In the genomic region with DNA sequence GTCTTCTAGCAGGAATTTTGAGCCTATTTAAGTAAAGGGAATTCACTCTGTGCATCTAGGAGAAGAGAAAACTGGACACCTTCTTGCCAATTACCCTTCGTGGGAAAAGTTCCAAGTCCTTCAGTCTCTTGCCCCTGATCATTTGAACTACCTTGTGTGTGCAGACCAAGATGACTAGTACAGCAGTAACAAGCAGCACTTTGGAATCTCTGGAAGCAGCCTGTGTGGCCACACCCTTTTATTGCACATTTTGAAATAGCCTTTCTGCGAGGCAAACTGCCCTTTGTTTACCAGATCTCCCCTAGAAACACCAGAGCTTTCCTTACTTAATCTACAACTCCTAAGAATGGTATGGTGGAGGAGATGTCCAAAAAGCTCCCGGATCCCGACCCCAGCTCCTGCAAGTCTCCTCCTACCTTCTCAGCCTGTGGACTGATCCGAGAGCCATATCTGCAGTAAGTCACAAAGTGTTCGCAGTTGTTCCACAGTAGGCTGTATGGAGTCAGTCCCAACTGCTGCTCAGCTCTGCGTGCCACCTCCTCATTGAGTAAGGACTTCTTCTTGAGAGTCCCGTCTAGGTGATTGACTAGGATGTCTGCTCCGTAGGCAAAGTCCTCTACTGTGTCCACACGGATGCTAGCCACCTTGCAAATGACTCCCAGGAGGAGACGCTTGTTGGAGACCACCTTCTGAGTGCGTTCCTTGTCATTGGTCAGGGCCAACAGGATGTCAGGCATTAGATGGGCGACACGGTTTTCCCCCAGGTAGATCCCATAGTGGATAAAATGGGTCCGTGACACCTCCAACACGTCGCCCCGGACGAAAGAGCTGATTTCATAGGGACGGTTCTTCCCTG, we compare ENCODE assay signal across 7 mouse cellular contexts. TPM values are rescaled to one million over a fixed set of nuclear protein-coding genes. Genes with fewer than 3 reads are reported as not detected.
DNase-seq lines count a peak whose midpoint lies in the region; ATAC-seq and TF ChIP-seq lines count a peak whose summit lies in the region.

No protein-coding gene starts in this region.

- no peaks in the 10 kb centered on the region for H3K9me3 ChIP-seq in ES-Bruce4 (replicated peaks; ENCODE audit: control insufficient read depth, insufficient read depth, low read length, poor library complexity, severe bottlenecking)
- H3K9me3 ChIP-seq in hindbrain, embryonic 11.5 days (ENCODE audit: control insufficient read depth, low read length) = no peaks in the 10 kb centered on the region
- no peaks in the 10 kb centered on the region for H3K9me3 ChIP-seq in lung, postnatal 0 days (ENCODE audit: low read length)

- no peak for TF ChIP-seq CTCF in ES-Bruce4 (IDR thresholded peaks at IDR 0.05; ENCODE audit: low read depth, low read length)
- TF ChIP-seq CTCF in lung, postnatal 0 days (IDR thresholded peaks at IDR 0.05) = no peak

- TF ChIP-seq EP300 in ES-Bruce4 (IDR thresholded peaks at IDR 0.05; ENCODE audit: insufficient read depth, low read depth, low read length) = no peak
- TF ChIP-seq EP300 in lung, postnatal 0 days (IDR thresholded peaks at IDR 0.05) = no peak

- peak; percentile 33 for ATAC-seq in hindbrain, embryonic 11.5 days (ENCODE audit: low FRiP score)
- no peak for ATAC-seq in lung, postnatal 0 days

- no peaks in the 10 kb centered on the region for H3K4me1 ChIP-seq in ES-Bruce4 (ENCODE audit: control insufficient read depth, insufficient read depth, low read length)
- peaks cover 2% of the 10 kb centered on the region; the same call in 1 of the 2 replicates for H3K4me1 ChIP-seq in hindbrain, embryonic 11.5 days (replicated peaks; ENCODE audit: control insufficient read depth, insufficient read depth, low read length)
- H3K4me1 ChIP-seq in lung, postnatal 0 days (ENCODE audit: insufficient read depth, low read depth, low read length) = 0 out of 2 replicates have a peak, but pooled peaks cover 4% of the 10 kb centered on the region

- H3K27me3 ChIP-seq in ES-Bruce4 (ENCODE audit: control insufficient read depth, insufficient read depth, low read length, poor library complexity, severe bottlenecking) = peaks cover 9% of the 10 kb centered on the region
- H3K27me3 ChIP-seq in hindbrain, embryonic 11.5 days (ENCODE audit: control insufficient read depth, insufficient read depth, low read length) = peaks cover 20% of the 10 kb centered on the region
- peaks cover 19% of the 10 kb centered on the region for H3K27me3 ChIP-seq in lung, postnatal 0 days (replicated peaks; ENCODE audit: insufficient read depth, low read length)

- no peak for TF ChIP-seq POLR2A in ES-Bruce4 (IDR thresholded peaks at IDR 0.05; ENCODE audit: insufficient read depth, low read length)

- H3K27ac ChIP-seq in ES-Bruce4 (ENCODE audit: insufficient read depth, low read length) = no peak overlapping the region
- no peak overlapping the region for H3K27ac ChIP-seq in hindbrain, embryonic 11.5 days (ENCODE audit: low read depth, low read length)
- no peak overlapping the region for H3K27ac ChIP-seq in lung, postnatal 0 days (ENCODE audit: low read length)

- no peaks in the 10 kb centered on the region for H3K36me3 ChIP-seq in ES-Bruce4 (ENCODE audit: control insufficient read depth, insufficient read depth, low read length, poor library complexity, severe bottlenecking)
- H3K36me3 ChIP-seq in hindbrain, embryonic 11.5 days (ENCODE audit: control insufficient read depth, insufficient read depth, low read length) = no peaks in the 10 kb centered on the region
- no peaks in the 10 kb centered on the region for H3K36me3 ChIP-seq in lung, postnatal 0 days (ENCODE audit: insufficient read depth, low read length)

- 28% methylated on average over 20 of the region's 20 CpGs for WGBS in hindbrain, embryonic 11.5 days
- 20% methylated on average over 20 of the region's 20 CpGs for WGBS in lung, postnatal 0 days

- peak; percentile 6 for DNase-seq in ZHBTc4 (ENCODE audit: low read depth, low spot score)
- peak; percentile 39 for DNase-seq in hindbrain, embryonic 11.5 days (ENCODE audit: low spot score)
- DNase-seq in lung, postnatal 0 days (ENCODE audit: low spot score) = peak; percentile 17
- no peak for DNase-seq in T-cell, adult 2 months (ENCODE audit: low spot score)
- no peak for DNase-seq in urinary bladder, postnatal 10 days (ENCODE audit: low spot score)
- DNase-seq in ovary, postnatal 14 days (ENCODE audit: low spot score) = no peak

- H3K4me3 ChIP-seq in ES-Bruce4 (ENCODE audit: low read depth, low read length) = peak overlapping the region; percentile 54
- peak overlapping the region; percentile 46 for H3K4me3 ChIP-seq in hindbrain, embryonic 11.5 days (ENCODE audit: low read depth, low read length)
- peak overlapping the region; percentile 31 for H3K4me3 ChIP-seq in lung, postnatal 0 days (ENCODE audit: low read depth, low read length)

- no peak overlapping the region for H3K9ac ChIP-seq in ES-Bruce4 (ENCODE audit: low read depth, poor library complexity, severe bottlenecking)
- H3K9ac ChIP-seq in hindbrain, embryonic 11.5 days (ENCODE audit: low read depth, low read length) = no peak overlapping the region
- no peak overlapping the region for H3K9ac ChIP-seq in lung, postnatal 0 days (replicated peaks; ENCODE audit: low read depth)

- H3K4me2 ChIP-seq in hindbrain, embryonic 11.5 days (replicated peaks; ENCODE audit: low read depth, low read length) = peak overlapping the region; percentile 88
- peak overlapping the region; percentile 68 for H3K4me2 ChIP-seq in lung, postnatal 0 days (replicated peaks; ENCODE audit: low read depth, low read length)

RNA-seq across cellular contexts. Expression of a gene that starts 0.8 kb away (rescaled TPM):
- polyA plus RNA-seq in ES-Bruce4 (2011; ENCODE audit: insufficient read depth, insufficient read length, low read depth, missing spikeins) = 0.15 TPM in 1 of 2 replicates, not detected in the other
- polyA plus RNA-seq in hindbrain, embryonic 11.5 days (2014; fragmentation: Nextera tagmentation; extraction: Ambion mirVana) = 0.03 TPM in 1 of 2 replicates, not detected in the other
- 0.48 and 0.64 TPM in 2 replicates for polyA plus RNA-seq in lung, postnatal 0 days (2015; fragmentation: Nextera tagmentation; extraction: Ambion mirVana)

RNA-seq across cellular contexts. Expression of a gene that starts 26.7 kb away (rescaled TPM):
- 1.4 and 1.8 TPM in 2 replicates for polyA plus RNA-seq in ES-Bruce4 (2011; ENCODE audit: insufficient read depth, insufficient read length, low read depth, missing spikeins)
- polyA plus RNA-seq in hindbrain, embryonic 11.5 days (2014; fragmentation: Nextera tagmentation; extraction: Ambion mirVana) = 3.2 and 3.9 TPM in 2 replicates
- 5.9 and 7.6 TPM in 2 replicates for polyA plus RNA-seq in lung, postnatal 0 days (2015; fragmentation: Nextera tagmentation; extraction: Ambion mirVana)

Comparison
In these comparisons a context has a peak if more than half of its experiments do, and no peak if none do; other contexts are left out.
1. DNase-seq: peak in ZHBTc4 (single experiment), hindbrain, embryonic 11.5 days (single experiment) and lung, postnatal 0 days (single experiment); none in T-cell, adult 2 months (single experiment), urinary bladder, postnatal 10 days (single experiment) and ovary, postnatal 14 days (single experiment).
2. Peak in every context shown above with its lines, with median percentiles within 50 percentile points of each other: H3K4me3 ChIP-seq.